Mouse (Mus musculus) left cerebral cortex, adult 9 months (tissue): ENCODE results near the gene Sys1.

ENCODE experiments used
- DNase-seq, 2 experiments: peaks; one replicate each; pipeline ENCODE4 v3.0.0; 2022; ENCODE audit warnings: low spot score in 2 of 2

Sys1 gene

GRCm38 (mm10) chr2:164434681-164435080 lies 22.1 kb upstream of the Sys1 start:
- no peak for DNase-seq

DNA sequence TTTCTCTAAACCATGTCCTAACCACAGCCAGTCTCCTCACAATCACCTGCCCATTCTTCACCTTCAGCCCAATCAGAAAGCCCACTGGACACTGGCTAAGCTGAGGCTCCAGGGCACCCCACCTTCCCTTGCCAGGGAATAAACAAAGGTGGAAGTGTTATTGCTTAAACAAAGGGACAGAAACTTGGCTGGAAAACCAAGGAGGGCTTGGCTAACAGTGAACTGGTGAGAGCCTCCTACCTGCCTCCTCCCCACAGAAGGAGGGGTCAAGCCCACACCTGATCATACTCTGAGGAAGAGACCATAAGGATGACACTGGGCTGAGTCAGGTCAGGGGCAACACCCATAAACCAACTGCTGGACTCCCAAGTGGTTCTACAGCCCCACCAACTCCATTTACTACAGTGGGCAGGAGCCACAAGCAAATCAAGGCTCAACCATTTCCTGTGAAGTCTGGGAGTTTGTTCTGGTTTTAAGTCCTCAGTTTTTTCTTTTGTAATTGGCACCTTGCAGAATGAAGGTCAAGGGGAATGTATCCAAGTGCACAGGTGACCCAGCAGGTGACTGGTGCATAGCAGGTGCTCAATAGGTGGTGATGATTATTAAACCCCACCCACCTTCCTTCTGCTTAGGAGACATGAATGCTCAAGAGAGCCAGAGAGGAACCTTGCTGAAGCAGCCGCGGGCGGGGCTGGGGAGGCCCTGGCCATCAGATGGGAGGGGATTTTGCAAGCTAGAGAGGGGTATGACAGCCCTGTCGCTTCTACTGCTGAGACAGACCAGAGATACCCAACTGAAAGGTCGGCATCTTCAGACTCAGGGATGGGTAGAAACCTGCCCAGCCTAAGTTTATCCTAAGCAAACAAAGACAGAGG lies 21.3 kb upstream of the Sys1 start:
- DNase-seq, result no peak

DNA sequence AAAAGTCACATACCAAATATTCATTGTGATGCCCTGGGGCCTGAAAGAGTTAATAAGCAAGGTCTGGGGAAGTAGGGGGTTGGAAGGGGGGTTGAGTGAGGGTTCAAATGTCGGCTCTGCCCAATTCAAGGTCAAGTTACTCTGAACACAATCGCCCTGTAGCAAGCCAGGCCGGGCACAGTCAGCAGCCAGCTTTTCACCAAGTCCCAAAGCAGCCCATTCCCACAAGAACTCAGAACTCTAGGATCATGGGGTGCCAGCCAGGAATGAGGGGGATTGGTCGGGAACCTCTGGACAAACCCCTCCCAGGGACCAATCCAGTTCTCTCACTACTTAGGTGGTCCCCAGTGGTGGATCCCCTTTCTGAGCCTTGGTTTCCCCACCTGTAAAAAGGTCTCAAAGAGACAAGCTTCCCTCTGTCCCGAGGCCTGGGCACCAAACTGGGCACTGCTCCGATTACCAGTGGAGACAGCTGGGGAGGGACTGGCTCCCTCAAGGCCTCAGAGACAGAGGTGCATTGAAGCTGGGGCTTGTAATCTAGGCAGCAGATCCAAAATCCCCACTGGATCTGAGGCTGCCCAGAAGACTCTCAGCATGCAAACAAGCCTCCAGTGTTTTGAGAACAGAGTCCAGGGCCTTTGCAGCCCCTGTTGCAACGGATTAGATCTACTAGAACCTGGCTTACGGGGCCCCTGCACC lies 20.4 kb upstream of the Sys1 start:
- DNase-seq, result peak in 1 of 2 experiments; percentile 40

DNA sequence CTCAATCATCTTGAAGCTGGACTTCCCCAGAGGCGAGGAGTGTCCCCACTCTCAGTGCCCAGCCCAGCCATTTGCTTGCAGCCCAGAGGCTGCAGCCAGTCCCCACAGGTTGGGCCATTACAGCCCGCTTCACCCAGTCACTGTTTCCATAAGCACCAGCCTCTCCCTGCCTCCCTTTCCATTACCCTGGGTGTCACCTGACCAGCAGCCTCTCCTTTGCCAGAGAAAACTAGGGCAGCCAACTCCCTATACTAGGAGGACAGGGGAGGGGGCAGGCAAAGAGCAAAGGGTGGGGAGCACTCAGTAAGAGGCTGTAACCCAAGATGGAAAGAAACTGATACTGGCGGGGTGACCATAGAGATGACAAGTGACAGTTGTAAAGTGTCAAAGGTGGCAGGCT lies 19.8 kb upstream of the Sys1 start:
- DNase-seq, result no peak

- DNase-seq, result no peak
Measured at GRCm38 (mm10) chr2:164437710-164438109, 19.1 kb upstream of the Sys1 start.

DNA sequence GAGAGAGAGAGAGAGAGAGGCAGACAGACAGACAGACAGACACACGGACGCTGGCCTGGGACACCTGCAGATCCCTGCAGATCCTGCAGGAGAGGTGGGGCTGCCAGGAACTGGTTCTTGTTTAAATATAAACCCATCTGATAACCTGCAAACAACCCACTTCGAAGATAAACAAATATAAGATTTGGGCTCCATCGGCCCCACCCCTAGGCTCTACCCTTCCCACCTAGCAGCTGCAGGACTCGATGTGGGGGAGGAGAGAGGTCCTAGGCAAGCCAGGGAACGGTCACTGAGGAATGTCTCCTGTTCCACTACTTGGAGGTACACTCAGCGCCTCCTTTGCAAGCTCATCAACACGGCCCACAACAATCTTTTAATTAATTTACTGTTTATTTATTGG lies 18.5 kb upstream of the Sys1 start:
- DNase-seq, result no peak

GRCm38 (mm10) chr2:164439001-164439421 lies 17.8 kb upstream of the Sys1 start:
- DNase-seq, result peak in 1 of 2 experiments; percentile 38

DNA sequence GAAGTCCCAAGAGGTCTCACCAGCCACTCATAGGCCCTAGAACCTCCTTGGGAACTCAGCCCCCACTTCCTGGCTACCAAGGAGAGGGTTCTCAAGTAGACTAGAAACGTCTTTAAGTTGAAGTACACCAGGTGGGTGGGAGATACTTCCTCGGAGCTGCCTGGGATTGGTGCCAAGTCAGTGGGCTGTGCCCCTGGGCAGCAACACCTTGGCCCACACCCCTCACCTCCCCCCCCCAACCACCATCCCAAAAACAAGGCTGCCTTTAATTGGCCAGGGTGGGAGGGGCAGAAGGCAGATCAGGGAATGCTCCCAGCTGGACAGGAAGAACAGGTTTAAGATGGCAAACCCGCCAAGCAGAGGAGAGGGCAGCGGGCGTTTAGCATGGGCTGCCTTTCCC lies 16.4 kb upstream of the Sys1 start:
- DNase-seq, result no peak

- DNase-seq, result no peak
Measured at GRCm38 (mm10) chr2:164441155-164441554, 15.6 kb upstream of the Sys1 start.

DNA sequence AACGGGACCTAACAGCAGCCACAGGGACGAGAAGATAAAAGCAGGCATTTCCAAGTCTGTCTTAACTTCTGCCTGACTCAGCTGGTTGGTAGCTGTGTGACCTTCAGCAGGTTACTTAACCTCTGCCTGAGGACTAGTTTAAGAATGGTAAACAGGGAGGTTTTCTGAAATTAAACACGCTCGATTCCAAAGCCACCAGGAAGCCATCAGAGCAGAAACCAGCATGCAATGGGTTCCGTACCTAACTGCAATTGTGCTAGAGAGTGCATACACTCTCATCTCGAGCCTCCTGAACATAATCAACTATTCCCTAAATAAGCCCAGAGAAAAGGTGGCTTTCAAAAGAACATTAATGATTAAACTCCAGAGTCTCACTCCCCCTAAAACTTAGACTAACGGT lies 15.0 kb upstream of the Sys1 start:
- no peak for DNase-seq

DNA sequence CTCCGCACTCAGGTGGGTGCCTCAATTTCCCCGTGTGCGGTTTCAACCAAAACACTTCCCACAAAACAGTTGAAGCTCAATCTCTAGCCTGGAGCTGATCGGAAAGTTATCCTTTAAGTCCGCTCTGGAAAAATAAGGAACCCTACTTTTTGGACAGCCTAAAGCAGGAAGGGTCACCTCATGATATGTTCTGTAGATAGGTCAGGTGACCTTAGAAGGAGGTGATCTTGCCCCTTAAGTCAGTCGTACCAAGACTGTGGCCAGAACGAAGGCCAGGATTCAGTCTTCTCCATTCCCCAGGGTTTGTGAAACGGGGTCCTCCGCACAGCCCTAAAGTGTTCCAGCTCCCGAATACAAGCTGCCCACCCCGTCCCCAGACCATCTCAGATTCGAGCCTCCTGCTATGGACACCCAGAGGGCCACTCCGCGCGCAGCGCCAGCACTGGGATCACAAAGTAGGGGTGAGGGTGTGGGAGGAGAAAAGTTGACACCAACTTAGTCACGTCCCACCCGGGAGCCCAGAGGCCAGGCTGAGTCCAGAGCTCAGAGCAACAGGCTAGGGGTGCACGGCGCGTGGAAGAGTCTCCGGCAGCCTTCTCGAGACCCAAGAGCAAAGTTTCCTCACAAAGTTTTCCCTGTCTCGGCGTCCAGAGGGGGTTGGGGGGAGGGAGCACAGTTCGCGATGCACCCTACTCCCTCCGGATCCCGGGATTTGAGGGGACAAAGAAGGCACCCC lies 14.3 kb upstream of the Sys1 start:
- no peak for DNase-seq

DNA sequence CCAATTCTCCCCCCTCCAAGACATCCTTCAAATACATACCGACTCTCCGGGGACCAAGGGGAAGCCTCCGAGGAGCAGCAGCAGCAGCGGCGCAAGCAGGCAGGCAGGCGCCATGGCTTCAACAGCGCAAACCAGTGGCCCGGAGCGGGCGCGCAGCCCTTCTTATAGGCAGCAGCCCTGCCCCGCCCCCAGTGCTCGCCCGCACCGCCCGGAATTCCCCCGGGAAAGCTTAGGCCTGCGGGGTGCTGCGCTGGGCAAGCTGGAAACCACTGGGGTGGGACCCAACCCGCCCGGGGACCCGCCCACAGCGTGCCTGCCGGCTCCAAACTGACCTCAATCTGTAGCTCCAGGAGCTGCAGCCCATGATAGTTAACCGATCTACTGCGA lies 13.7 kb upstream of the Sys1 start:
- peak in 1 of 2 experiments; percentile 63 for DNase-seq

DNA sequence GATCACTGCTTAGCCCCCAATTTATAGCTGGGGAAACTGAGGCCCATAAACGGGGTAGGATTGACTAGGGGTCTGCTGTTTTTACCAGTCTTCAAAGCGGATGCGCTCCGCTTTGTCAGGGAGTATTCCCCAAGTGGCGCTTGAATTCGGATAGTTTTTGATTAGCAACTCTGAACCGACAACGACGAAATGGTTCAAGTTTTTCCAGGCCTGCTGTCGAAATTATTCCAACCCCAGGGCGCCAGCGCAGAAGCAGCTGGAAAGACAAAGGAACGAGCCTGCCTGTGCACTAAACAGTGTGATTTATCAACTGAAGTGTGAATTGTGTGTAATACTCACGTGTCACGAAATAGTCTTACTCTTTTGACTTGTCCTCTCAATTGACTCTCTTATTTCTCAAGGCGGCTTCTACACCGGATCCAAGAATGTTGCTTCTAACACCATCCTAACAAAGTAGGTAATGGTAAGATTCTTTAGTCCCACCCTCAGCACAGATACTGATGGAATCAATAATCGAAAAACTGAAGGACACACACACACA lies 13.2 kb upstream of the Sys1 start, which contains the start of gene Sdc4:
Gene Sdc4, minus strand, starts transcription at position 428 of the 541 bp plus-strand sequence.
- DNase-seq, result no peak

- no peak for DNase-seq
Measured at GRCm38 (mm10) chr2:164444701-164445100, 12.1 kb upstream of the Sys1 start.

- DNase-seq, result no peak
Measured at GRCm38 (mm10) chr2:164445399-164446085, 11.2 kb upstream of the Sys1 start.

GRCm38 (mm10) chr2:164446086-164446469 lies 10.7 kb upstream of the Sys1 start:
- no peak for DNase-seq

GRCm38 (mm10) chr2:164448140-164448539 lies 8.6 kb upstream of the Sys1 start:
- DNase-seq, result no peak

- no peak for DNase-seq
Measured at GRCm38 (mm10) chr2:164448921-164449320, 7.8 kb upstream of the Sys1 start.

GRCm38 (mm10) chr2:164449341-164450042 lies 7.3 kb upstream of the Sys1 start:
- no peak for DNase-seq

DNA sequence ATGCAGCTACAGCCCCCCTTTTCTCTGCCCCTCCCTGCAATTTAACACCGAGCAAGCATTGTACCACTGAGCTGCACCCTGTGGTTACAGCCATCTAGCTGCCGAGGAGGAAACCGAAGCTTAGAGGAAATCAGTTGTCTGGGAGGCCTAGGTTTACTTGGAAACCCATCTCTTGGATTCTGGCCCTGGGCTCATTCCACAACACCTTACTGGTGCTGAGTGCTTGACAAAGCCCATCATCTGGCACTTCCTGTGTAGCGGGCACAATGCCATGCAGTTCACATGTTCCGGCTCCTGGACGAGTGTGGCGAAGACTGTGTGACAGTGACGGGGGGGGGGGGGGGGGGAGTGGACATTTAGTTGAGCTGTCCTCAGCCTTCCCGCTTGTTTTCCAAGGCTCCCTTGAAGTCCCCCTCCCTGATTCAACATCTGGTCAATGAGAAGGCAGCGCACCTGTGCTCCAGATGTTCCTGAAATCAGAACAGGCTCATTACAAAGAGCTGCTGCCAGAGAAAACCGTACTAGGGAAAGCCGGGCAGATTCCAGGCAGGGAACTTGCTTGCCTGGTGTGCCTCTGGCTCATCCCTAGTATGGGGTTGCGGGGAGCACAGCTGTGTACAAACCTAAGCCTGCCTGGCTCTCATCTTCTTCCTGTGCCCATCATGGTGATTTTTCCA lies 4.6 kb upstream of the Sys1 start:
- DNase-seq, result no peak
